Mouse (Mus musculus): ENCODE results near the gene Banp. TPM values are rescaled to one million over a fixed set of nuclear protein-coding genes. Genes with fewer than 3 reads are reported as not detected.

Banp gene
- polyA plus RNA-seq, 1 experiment from 2014 or later: 54.6 TPM

DNA sequence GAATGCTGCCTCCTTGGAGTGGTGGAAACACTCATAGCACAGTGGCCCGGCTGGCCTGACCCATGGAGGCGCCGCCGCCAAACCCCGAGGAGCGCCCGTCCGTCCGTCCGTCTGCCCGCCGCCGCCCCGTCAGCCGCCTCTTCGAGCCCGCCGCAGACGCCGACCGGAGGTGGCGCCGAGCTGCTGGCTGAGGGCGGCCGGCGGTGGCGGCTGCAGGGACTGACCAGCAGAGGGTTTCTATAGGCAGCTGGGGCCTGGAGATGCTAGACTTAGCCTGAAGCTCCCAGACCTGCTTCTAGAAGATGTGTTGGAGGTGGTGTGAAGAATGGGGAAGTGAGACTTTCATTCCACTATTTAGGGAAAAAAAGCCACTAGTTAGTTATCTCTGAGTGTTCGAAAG, 24.4 kb downstream of the Banp start:
- Histone ChIP-seq H3K4me2 (no peak overlapping the region), H3K27ac (no peak overlapping the region), H3K36me3 (replicated peaks) (peaks cover 22% of the 10 kb centered on the region; the same call in 1 of the 2 replicates), H3K9me3 (no peaks in the 10 kb centered on the region), H3K4me3 (no peak overlapping the region), H3K4me1 (peaks cover 17% of the 10 kb centered on the region), H3K27me3 (replicated peaks) (no peaks in the 10 kb centered on the region), H3K9ac (no peak overlapping the region)
- WGBS: 94% methylated on average over 28 of the region's 28 CpGs
- no peak for ATAC-seq (replicated peaks)

DNA sequence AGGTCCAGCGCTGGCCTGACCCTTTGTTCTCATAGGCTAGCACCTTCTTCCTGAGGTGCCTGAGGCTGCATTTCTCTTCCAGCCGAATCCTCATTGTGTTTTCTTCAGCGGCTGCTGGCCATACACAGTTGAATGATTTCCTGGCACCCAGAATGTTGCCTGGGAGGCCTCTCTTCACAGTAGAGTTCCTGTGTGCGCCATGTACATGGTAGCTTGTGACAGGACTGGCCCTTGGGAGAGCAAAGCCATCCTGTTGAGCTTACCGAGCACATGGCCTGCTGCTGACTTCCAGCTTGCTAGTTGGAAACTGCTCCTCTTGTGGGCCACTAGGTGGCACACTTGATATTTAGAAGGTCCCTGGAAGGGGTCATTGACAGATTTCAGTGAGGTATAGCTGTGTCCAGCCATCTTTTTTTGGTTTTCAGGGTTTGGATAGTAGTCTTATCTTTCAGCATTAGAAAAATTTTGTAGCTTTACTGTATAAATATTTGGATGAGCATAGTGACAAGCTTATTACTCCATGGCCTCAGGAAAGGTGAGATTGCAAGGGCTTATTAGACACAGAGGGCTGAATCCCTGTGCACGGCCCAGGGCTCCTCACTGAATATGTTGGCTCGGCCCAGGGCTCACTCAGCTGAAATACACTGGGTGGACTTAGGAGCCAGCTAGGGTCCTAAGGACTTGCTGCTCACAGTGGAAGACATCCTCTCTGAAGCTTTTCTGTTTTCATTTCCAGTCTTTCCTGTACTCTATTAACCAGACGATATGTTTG, 28.5 kb downstream of the Banp start:
- Histone ChIP-seq H3K9me3 (no peaks in the 10 kb centered on the region), H3K4me3 (no peak overlapping the region), H3K27me3 (replicated peaks) (no peaks in the 10 kb centered on the region), H3K36me3 (replicated peaks) (peaks cover 37% of the 10 kb centered on the region; the same call in 1 of the 2 replicates), H3K4me2 (no peak overlapping the region), H3K9ac (no peak overlapping the region), H3K4me1 (no peaks in the 10 kb centered on the region; the same call in 1 of the 2 replicates), H3K27ac (no peak overlapping the region)
- ATAC-seq (replicated peaks): 0 out of 2 replicates have a peak, but pooled peaks have one; percentile 54
- 65% methylated on average over 8 of the region's 8 CpGs for WGBS

- WGBS: 95% methylated on average over 13 of the region's 13 CpGs
- no peak overlapping the region for H3K4me3 ChIP-seq
- no peak overlapping the region for H3K9ac ChIP-seq
- no peaks in the 10 kb centered on the region; the same call in 1 of the 2 replicates for H3K4me1 ChIP-seq
- no peak overlapping the region for H3K27ac ChIP-seq
- no peak for ATAC-seq (replicated peaks)
- no peak overlapping the region for H3K4me2 ChIP-seq
- no peaks in the 10 kb centered on the region for H3K9me3 ChIP-seq
- peaks cover 37% of the 10 kb centered on the region; the same call in 1 of the 2 replicates for H3K36me3 ChIP-seq (replicated peaks)
- H3K27me3 ChIP-seq (replicated peaks): no peaks in the 10 kb centered on the region
Observed at GRCm38 (mm10) chr8:121978670-121979069, 29.1 kb downstream of the Banp start.

DNA sequence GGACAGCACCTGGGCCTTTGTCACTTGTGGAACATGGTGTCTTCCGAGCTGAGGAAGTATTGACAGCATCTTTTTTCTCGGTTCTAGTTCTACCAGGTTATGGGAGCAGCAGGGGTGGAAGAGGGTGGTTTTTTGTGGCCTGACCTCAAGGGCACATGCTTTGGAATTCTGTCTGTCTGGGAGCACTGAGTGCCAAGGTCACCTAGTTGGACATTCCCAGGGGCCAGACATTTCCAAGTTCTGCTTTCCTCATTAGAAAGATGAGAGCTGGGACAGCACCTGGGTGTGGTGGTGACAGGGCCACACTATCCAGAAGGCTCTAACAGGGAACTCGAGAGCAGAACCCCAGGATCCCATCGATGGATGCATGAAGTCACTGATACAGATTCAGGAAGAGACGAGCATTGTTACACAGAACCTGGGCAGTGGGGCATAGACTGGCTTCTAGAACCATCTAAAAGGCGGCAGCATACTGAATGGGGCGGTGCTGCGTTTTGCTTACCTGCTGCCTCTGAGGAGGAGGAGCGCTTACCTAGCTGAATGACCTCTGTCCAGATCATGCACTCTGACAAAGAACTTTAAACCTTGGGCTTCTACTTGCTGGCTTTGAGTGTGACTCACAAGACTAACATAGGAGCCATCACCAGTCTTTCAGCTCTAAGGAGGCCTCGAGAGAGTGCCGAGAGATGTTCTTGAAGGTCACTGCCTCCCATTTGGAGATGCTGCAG, 31.4 kb downstream of the Banp start:
- Histone ChIP-seq H3K9me3 (no peaks in the 10 kb centered on the region), H3K4me1 (no peaks in the 10 kb centered on the region; the same call in 1 of the 2 replicates), H3K9ac (no peak overlapping the region), H3K27me3 (replicated peaks) (no peaks in the 10 kb centered on the region), H3K27ac (no peak overlapping the region), H3K4me3 (no peak overlapping the region), H3K4me2 (no peak overlapping the region), H3K36me3 (replicated peaks) (peaks cover 26% of the 10 kb centered on the region; the same call in 1 of the 2 replicates)
- 90% methylated on average over 11 of the region's 11 CpGs for WGBS
- ATAC-seq (replicated peaks): no peak

DNA sequence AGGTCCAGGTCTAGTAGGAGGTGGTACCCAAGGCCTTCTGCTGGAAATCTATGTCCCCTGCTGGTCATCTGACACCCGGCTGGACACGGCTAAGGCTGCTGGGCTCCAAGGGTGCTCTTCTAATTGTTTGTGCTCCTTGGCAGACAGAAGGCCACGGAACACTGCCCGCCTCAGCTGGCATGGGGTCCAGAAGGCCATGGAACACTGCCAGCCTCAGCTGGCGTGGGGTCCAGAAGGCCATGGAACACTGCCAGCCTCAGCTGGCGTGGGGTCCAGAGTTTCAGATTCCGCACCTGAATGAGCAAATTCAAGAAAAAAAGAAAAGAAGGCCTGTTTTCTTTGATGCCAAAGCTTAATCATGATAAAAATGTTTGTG, 32.0 kb downstream of the Banp start:
- H3K4me1 ChIP-seq: no peaks in the 10 kb centered on the region; the same call in 1 of the 2 replicates
- H3K9me3 ChIP-seq: no peaks in the 10 kb centered on the region
- no peak overlapping the region for H3K4me2 ChIP-seq
- H3K27ac ChIP-seq: no peak overlapping the region
- no peak overlapping the region for H3K9ac ChIP-seq
- no peak for ATAC-seq (replicated peaks)
- WGBS: 76% methylated on average over 7 of the region's 7 CpGs
- no peak overlapping the region for H3K4me3 ChIP-seq
- H3K27me3 ChIP-seq (replicated peaks): no peaks in the 10 kb centered on the region
- peaks cover 20% of the 10 kb centered on the region; the same call in 1 of the 2 replicates for H3K36me3 ChIP-seq (replicated peaks)

DNA sequence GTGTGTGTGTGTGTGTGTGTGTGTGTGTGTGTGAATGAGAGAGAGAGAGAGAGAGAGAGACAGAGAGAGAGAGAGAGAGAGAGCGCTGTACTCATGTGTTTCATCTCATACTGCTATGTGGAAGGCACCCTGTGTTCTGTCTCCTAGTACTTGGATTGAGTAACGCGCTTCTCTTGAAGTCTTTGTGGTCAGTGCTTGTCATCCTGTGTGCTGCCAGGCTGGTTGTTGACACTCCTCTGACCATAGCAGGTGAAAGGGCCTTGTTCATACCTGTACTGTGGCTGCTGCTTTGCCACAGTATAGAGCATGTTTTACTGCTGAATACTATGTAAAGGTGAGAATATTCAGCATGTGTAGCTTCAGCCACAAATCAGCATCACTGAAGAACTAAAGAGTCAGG, 36.1 kb downstream of the Banp start:
- Histone ChIP-seq H3K27me3 (replicated peaks) (no peaks in the 10 kb centered on the region), H3K9ac (no peak overlapping the region), H3K27ac (no peak overlapping the region), H3K4me2 (no peak overlapping the region), H3K36me3 (replicated peaks) (peaks cover 17% of the 10 kb centered on the region; the same call in 1 of the 2 replicates), H3K9me3 (no peaks in the 10 kb centered on the region), H3K4me3 (no peak overlapping the region), H3K4me1 (no peaks in the 10 kb centered on the region)
- 98% methylated on average over 3 of the region's 3 CpGs for WGBS
- no peak for ATAC-seq (replicated peaks)

GRCm38 (mm10) chr8:121987892-121988291, 38.3 kb downstream of the Banp start:
- H3K4me2 ChIP-seq: no peak overlapping the region
- no peak overlapping the region for H3K27ac ChIP-seq
- no peaks in the 10 kb centered on the region for H3K4me1 ChIP-seq
- WGBS: 95% methylated on average over 5 of the region's 5 CpGs
- no peak overlapping the region for H3K9ac ChIP-seq
- no peak for ATAC-seq (replicated peaks)
- H3K4me3 ChIP-seq: no peak overlapping the region
- H3K9me3 ChIP-seq: no peaks in the 10 kb centered on the region
- H3K27me3 ChIP-seq (replicated peaks): no peaks in the 10 kb centered on the region
- H3K36me3 ChIP-seq (replicated peaks): peaks cover 20% of the 10 kb centered on the region; the same call in 1 of the 2 replicates

- Histone ChIP-seq H3K9ac (no peak overlapping the region), H3K36me3 (replicated peaks) (peaks cover 20% of the 10 kb centered on the region; the same call in 1 of the 2 replicates), H3K4me1 (no peaks in the 10 kb centered on the region), H3K27ac (no peak overlapping the region), H3K4me3 (no peak overlapping the region), H3K9me3 (no peaks in the 10 kb centered on the region), H3K4me2 (no peak overlapping the region), H3K27me3 (replicated peaks) (no peaks in the 10 kb centered on the region)
- 82% methylated on average over 9 of the region's 9 CpGs for WGBS
- no peak for ATAC-seq (replicated peaks)
Observed at GRCm38 (mm10) chr8:121990506-121991255, 41.1 kb downstream of the Banp start.

- Histone ChIP-seq H3K4me2 (no peak overlapping the region), H3K9me3 (no peaks in the 10 kb centered on the region), H3K27ac (no peak overlapping the region), H3K36me3 (replicated peaks) (peaks cover 20% of the 10 kb centered on the region; the same call in 1 of the 2 replicates), H3K4me3 (no peak overlapping the region), H3K27me3 (replicated peaks) (no peaks in the 10 kb centered on the region), H3K4me1 (no peaks in the 10 kb centered on the region), H3K9ac (no peak overlapping the region; the same call in 1 of the 2 replicates)
- no peak for ATAC-seq (replicated peaks)
- WGBS: 95% methylated on average over 7 of the region's 7 CpGs
Observed at GRCm38 (mm10) chr8:121991611-121992010, 42.1 kb downstream of the Banp start.

GRCm38 (mm10) chr8:121992911-121993310, 43.4 kb downstream of the Banp start:
- H3K36me3 ChIP-seq (replicated peaks): peaks cover 20% of the 10 kb centered on the region; the same call in 1 of the 2 replicates
- no peak overlapping the region for H3K9ac ChIP-seq
- no peaks in the 10 kb centered on the region for H3K9me3 ChIP-seq
- H3K27me3 ChIP-seq (replicated peaks): no peaks in the 10 kb centered on the region
- H3K4me1 ChIP-seq: no peaks in the 10 kb centered on the region
- WGBS: 89% methylated on average over 4 of the region's 4 CpGs
- no peak overlapping the region for H3K4me3 ChIP-seq
- H3K27ac ChIP-seq: no peak overlapping the region
- no peak overlapping the region for H3K4me2 ChIP-seq
- ATAC-seq (replicated peaks): no peak

DNA sequence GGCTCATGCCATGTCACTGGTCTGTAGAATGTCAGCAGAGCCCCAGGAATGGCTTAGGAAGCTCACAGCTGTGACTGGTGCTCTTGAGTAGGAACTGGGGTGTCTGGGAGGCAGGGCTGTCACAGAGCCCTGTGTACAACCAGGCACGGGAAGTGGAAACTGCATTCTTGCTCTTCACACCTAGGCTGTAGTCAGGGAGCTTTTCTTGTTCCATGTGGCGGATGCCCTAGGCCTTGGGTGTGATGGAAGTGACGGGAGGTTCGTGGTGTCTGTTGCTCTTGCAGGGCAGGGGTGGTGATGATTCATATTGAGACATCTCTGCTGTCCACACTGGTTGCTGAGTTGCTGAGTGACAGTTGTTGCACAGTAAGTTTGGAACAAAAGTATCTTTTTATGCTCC, 45.6 kb downstream of the Banp start:
- no peaks in the 10 kb centered on the region for H3K9me3 ChIP-seq
- peaks cover 29% of the 10 kb centered on the region for H3K36me3 ChIP-seq (replicated peaks)
- H3K4me3 ChIP-seq: no peak overlapping the region
- no peaks in the 10 kb centered on the region for H3K4me1 ChIP-seq
- H3K27me3 ChIP-seq (replicated peaks): no peaks in the 10 kb centered on the region
- WGBS: 91% methylated on average over 4 of the region's 4 CpGs
- H3K27ac ChIP-seq: no peak overlapping the region
- H3K9ac ChIP-seq: no peak overlapping the region
- ATAC-seq (replicated peaks): no peak
- H3K4me2 ChIP-seq: no peak overlapping the region

DNA sequence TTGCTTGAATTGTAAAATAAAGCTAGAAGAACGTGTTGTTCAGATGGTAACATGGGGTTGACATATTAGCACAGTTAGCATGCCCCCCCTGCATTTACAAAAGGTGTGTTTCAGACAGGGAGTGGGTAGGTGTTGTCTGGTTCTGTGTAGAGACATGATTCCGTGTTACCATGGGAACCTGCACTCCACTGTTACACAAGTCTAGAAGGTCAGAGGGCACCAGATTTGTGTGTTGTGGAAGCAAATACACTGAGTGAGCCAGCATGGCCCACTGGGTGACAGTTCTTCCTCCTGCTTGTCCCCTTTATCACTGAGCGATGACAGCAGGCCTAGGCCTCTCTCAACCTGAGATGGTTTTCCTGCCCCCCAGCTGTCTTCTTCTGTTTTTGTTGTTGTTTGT, 46.3 kb downstream of the Banp start:
- ATAC-seq (replicated peaks): no peak
- no peaks in the 10 kb centered on the region for H3K9me3 ChIP-seq
- 87% methylated on average over 3 of the region's 3 CpGs for WGBS
- no peaks in the 10 kb centered on the region for H3K4me1 ChIP-seq
- H3K4me3 ChIP-seq: no peak overlapping the region
- no peak overlapping the region for H3K27ac ChIP-seq
- no peaks in the 10 kb centered on the region for H3K27me3 ChIP-seq (replicated peaks)
- H3K4me2 ChIP-seq: no peak overlapping the region
- no peak overlapping the region for H3K9ac ChIP-seq
- peaks cover 24% of the 10 kb centered on the region for H3K36me3 ChIP-seq (replicated peaks)

All from midbrain, embryonic 15.5 days (tissue).